Mouse (Mus musculus): ENCODE measurements around the gene Rgl1. TPM values are rescaled to one million over a fixed set of nuclear protein-coding genes. Genes with fewer than 3 reads are reported as not detected.
A peak's percentile ranks its signal among the peaks of the same experiment; 100 is the strongest.
"Not testable (repeated sequence)": the region's sequence is repeated elsewhere in the genome, so short reads cannot be mapped to it uniquely, and the experiment has no call there.

Rgl1 gene
- total RNA-seq (2021), result 10 to 100 TPM; 70.8 to 73.7 TPM

DNA sequence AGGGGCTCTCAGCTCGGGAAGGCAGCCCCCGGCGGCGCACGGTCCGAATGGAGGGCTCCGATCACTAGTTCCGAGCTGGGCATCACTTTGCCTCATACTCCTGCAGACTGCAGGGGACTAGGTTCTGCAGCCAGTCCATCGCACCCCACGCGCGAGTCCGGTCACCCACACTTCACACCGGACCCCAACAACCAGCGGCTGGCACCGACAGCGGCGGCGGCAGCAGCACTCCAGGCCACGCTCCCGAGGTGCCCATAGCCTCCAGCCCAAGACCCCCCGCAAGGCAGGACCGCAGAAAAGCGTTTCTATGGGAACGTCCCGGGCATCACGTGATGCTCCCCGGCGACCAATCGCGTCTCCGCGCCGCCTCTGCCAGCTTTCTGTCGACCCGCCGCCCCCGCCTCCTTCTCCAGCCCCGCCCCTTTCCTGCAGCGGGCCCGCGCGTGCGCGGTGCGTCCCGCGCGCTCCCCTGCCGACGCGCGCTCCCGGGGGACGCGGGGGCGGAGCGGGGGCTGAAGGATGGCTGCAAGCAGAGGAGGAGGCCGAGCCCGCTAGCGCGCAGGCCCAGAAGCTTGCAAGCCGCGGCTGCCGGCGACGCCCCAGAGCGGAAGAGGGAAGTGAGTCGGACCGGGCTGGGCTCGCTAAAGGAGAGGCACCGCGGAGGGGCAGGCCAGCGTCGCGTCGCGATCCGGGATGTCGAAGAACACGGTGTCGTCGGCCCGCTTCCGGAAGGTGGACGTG lies at the start of gene Rgl1, which contains the start of gene Arpc5:
TSS of gene Rgl1 (minus strand) at position 320 of the 741 bp plus-strand sequence.
TSS of gene Arpc5 (plus strand) at position 511 of the 741 bp plus-strand sequence.
- peak; percentile 98 for DNase-seq

GRCm38 (mm10) chr1:152815265-152815701 lies 49.1 kb upstream of the Rgl1 start:
- DNase-seq, result peak; percentile 60

GRCm38 (mm10) chr1:152810533-152811439 lies 44.6 kb upstream of the Rgl1 start:
- no peak for DNase-seq

DNA sequence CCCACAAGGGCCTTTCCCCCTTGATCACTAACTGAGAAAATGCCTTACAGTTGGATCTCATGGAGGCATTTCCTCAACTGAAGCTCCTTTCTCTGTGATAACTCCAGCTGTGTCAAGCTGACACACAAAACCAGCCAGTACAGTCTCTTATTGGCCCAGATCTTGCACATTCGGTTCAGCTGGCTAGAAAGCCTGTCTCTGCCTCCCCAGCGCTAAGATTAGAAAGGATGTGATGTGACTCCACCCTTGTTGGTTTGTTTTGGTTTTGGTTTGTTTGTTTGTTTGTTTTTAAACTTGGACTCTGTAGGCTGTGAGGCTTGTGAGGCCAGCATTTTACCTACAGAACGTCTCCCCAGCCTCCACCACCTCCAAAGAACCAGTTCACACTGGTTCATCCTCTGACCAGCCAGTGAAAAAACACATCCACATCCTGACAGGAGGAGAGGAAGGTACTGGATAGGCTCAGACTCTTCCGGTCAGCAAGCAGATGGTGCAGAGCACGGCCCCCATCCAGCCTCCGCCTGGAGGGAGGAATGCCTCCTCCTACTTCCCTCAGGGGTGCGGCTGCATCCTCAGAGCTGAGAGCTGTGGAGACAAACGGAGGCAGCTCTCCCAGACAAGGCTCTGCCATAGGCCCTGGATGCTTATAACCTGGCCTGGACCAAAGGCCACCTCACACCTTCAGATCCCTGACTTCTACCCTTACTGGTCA lies 43.5 kb upstream of the Rgl1 start:
- DNase-seq, result peak; percentile 39

DNA sequence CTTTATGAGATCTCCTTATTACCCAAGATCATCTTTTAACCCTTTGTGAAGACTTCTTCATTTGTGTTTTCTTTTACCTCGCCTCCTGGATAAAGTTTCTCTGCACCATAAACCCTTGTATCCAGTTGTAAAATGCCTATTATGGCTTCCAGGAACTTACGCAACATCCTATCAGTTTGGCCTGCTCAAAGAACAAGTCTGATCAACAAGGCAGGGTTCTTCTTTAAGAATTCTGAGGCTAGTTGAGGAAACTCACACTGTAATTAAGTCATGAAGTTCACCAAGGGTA lies 42.2 kb upstream of the Rgl1 start:
- no peak for DNase-seq

DNA sequence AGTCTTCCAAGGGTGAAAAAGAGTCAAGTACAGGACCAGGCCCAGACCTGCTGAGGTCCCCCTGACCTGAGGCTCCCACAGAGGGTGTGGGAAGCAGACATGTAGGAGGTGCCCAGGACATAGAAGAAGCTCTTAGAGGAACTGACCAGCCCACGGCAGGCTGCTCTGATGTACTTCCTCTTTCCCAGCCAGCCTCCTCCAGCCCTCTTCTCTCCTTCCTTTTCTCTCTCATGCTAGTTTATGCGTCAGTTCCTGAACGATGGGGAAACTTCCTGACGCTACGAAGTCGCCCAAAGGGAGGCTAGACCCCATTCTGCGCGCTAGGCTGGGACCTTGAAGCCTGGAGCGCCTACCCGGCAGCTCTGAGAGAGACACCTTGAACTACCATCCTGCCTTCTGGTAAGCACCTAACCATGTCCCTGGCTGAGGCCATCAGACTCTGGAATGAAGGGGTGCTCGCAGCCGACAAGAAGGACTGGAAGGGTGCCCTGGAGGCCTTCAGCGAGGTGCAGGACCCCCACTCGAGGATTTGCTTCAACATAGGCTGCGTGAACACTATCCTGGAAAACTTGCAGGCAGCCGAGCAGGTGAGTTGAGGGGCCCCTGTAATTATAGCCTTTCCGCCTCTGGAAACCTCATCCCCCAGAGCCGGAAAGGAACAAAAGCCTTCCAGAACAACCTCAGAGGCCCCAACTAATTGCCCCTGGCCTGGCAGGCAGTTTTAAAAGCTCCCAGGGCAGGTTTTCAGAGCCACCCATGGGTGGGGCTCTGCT lies 41.7 kb upstream of the Rgl1 start:
- DNase-seq, result no peak

DNA sequence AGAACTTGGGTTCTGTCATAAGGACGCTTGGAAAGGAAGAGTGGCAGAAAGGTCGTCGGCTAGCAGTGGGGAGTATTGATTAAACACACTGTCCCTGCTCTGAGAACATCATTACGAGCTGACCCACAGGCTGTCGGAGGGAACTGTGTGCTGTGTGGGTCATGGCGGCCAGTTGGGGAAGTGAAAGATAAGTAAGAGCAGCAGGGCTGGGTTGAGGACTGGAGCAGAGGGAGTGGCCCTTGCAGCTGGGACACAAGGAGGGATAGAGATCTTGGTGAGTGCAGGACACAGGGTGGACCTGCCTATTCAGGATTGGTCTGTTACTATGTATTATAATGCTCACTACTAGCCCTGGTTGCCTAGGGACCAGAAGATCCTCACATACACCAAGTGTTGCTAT lies 38.8 kb upstream of the Rgl1 start:
- DNase-seq, result no peak

DNA sequence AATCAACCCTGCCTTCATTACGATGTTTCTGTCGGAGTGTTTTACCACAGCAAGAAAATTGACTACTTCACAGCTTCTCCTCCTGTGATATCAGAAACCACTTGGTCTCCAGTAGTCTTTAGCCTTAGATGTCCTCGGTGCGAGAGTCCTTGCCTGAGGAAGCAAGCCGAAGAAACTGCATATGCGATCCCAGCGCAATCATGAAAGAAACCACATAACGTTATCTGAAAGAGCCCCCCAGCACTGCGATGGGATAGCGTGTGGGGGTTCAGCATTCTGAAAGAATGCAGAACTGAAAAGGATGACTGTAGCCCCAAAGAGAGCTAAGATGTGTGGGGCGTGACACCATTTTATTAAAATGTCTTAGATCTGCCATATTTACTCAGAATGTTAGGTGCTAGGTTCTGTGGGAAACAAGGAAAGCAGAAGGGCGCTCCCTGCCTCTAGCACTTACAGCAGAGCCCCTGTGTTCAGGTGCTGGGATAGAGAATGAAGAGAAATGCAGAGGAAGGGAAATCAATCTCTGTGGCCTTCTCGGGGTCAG lies 34.6 kb upstream of the Rgl1 start:
- DNase-seq, result no peak

DNA sequence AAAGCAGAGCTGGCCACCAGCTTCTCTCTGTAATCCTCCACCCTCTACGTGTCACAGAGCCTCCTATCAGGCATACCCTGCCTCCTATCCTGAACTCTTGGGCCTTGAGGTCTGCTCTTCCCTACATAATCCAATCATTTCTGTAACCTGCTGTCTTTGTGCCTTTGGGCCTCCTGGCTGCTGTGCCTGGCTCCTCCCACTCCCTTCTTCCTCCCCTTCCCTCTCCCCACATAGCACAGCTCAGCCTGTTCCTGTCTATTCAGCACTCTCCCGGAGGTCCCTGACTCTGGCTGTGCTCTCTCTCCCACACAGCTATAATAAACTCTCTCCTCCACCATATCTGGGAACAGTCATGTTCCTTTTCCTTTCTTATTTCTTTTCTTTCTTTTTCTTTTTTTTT lies 33.7 kb upstream of the Rgl1 start, which contains the start of gene Ncf2:
TSS of gene Ncf2 (plus strand) at position 298 of the 400 bp plus-strand sequence.
- peak; percentile 31 for DNase-seq

DNA sequence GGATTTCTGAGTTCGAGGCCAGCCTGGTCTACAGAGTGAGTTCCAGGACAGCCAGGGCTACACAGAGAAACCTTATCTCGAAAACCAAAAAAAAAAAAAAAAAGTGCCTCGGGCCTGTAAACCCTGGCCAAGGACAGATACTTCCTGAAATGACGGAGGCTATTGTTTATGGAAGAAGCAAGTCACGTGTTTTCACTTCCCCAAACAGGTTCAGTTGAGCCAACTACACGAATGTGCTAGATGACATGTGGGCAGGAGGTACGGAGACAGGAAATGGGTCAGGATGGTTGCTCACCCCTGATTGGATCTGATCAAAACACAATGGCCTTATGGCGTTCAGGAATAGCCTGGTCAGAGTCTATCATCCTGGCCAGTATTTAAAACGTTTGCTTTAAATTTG lies 32.0 kb upstream of the Rgl1 start:
- no peak for DNase-seq

DNA sequence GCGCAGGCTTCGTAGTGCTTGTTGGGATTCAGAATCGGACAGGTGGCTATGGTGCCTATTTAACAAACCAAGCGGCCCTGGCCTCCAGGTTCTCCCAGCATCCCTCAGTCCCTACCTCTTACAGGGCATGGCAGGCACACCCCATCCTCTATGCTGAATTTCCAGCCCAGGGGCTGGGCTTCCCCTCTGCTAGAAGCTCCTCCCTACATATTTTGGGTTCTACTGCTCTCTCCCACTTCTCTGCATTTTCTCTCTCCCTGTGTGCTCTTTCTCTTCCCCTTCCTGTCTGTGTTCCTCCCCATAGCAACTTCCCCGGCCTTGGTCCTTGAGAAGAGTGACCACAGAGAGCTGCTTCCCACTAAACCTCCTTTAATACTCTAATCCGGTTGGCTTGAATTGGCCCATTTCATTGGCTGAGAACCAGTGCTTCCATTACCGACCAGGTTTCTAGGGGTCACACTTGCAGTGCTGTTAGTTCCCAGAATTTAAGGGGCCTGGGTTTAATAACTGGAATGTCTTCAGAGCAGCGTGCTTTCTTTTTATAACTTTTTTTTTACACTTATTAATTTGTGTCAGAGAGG lies 30.6 kb upstream of the Rgl1 start:
- DNase-seq, result no peak

- no peak for DNase-seq
Measured at GRCm38 (mm10) chr1:152795688-152796255, 29.6 kb upstream of the Rgl1 start.

DNA sequence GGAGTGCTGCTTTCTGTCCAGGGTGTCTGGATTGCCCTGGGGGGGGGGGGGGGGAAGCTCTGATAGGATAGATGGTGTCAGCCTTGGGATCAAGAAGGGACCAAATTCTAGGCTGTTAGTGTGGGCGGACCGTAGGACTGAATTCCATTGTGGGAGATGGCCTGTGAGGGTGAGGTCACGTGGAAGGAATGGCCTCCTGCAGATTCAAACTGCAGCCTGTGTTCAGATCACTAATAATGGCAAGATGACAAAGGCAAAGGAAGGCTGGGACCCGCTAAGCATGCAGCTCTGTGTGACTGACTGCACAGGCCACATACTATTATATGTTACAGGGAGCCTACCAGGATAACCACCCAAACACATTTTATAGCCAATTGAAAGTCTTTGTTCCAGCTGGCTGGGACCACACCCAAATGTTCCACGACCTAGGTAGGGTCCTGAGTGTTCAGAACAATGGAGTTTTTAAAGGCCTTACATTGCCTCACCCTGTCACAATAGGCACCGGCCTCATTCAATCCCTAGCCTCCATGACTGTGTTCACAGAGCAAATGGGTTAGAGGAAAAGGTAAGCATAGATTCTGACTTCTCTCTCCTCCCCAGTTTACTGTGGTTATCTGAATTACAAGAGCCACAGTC lies 27.5 kb upstream of the Rgl1 start:
- DNase-seq, result no peak

- no peak for DNase-seq
Measured at GRCm38 (mm10) chr1:152792736-152793494, 26.8 kb upstream of the Rgl1 start.

GRCm38 (mm10) chr1:152791269-152791668 lies 25.1 kb upstream of the Rgl1 start:
- DNase-seq, result no peak

DNA sequence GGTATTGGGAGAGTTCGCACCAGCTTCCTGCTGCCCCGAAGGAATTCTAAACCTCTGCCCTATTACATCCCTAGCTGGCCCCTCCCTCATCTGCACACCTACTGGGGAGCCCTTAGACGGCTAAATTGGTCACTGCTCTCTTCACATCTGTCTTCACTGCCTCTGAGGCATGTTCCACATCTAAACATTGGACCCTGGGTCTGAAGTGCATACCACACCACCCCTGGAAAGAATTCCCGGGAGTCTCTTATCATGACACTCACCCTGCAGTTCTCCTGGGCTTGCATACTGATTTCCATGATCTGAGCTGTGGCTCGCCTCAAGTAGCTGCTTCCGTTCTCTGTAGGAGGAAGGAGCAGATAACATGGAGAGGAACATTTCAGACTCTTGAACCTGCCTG lies 24.7 kb upstream of the Rgl1 start:
- DNase-seq, result no peak

DNA sequence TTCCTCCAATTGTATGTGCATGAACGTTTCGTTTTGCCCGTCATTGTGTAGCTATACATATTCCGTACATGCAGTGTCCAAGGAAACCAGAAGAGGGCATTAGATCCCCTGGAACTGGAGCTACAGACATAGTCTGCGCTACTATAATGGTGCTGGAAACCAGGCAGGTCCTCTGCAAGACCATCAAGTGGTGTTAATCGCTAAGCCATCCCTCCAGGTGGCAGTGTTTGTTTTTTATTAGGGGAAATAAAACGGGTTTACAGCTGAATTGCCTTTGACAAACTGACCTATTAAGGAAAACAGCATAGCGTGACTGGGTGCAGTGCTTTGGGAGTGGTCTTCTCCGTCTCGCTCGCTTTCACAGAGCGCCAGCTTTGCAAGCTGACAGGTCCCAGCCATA lies 24.1 kb upstream of the Rgl1 start:
- DNase-seq, result peak; percentile 57

GRCm38 (mm10) chr1:152788121-152788660 lies 22.0 kb upstream of the Rgl1 start:
- DNase-seq, result no peak

DNA sequence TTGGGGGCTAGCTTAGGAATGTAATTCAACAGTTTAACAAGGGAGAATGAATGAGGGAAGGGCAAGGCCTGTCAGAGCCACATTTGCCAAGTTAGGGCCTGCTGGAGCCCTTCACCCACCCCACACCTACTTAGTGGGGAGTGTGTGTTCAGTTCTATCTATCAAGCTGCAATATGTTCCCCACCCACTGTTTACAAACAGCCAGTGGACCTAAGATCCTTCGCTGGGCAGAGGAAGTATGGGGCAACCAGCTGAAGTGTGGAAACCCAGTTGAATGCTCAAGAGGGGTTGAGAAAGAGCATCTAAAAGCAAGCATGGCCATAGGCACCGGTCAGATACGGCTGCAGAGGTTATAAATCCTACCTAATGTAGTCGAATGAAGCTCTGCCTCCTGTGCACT lies 20.8 kb upstream of the Rgl1 start:
- no peak for DNase-seq

DNA sequence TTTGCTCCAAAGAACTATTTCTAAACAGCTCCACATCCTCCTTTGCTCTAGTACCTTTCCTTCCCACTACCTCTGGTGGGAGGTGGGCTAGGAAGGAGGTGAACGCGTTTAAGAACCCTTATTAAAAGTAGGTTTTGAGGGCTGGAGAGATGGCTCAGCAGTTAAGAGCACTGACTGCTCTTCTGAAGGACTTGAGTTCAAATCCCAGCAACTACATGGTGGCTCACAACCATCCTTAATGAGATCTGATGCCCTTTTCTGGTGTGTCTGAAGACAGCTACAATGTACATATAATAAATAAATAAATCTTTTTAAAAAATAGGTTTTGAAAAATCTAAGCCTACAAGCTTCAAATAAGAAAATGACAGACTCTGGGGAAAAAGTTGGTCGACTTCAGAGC lies 19.3 kb upstream of the Rgl1 start:
- not testable (repeated sequence) for DNase-seq
